Mouse (Mus musculus) CD8-positive naive resting alpha-beta T cell, adult 2 months (primary cell): ENCODE results near the gene Wfdc18.
A peak's percentile ranks its signal among the peaks of the same experiment; 100 is the strongest.

ENCODE experiments used
- DNase-seq, 2 experiments: peaks; one replicate each; pipeline ENCODE4 v3.0.0; 2022; ENCODE audit warnings: low read depth in 2 of 2, low spot score in 2 of 2

Gene Wfdc18

DNA sequence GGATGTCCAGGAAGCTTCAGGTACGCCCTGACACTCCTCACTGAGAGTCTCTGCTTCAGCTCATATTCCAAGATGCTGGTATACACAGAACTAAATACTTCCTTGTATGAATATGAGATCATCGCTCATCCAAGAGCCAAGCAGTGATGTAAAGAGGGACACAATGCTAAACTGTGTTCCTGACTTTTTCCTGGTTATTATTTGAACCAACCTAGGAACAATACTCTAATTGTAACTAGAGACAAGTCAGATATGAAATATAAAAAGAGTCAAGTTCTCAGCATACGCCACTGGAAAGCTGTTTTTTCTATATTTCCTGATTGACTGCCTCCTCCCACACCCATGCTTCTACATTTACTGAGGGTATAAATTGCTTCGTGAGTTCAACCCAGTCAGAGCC, at the start of gene Wfdc18:
Wfdc18 (plus strand) TSS at position 301 of the 400 bp plus-strand sequence.
- DNase-seq, result no peak

- DNase-seq, result peak; percentile 10 to 56
Observed at GRCm38 (mm10) chr11:83662204-83662603, 46.6 kb upstream of the Wfdc18 start, which contains the start of gene Ccl4. Gene Ccl4 (plus strand): TSS chr11:83662584.

DNA sequence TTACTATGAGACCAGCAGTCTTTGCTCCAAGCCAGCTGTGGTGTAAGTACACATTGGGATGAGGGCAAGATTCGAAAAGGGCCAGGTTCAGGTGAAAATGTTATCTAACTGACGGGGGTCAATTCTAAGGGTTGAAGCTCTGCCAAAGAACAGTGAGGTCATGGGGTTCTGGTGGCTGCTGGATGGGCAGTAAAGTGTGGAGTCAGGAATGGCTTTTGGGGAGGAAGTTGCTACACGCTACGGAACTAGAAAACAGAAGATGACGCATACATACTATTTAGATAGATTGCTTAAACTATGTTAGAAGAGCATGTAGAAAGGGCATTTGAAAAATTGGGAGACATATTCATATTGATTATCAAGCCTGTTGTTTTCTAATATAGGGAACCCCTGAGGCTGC, 45.3 kb upstream of the Wfdc18 start:
- no peak for DNase-seq

- DNase-seq, result no peak
Observed at GRCm38 (mm10) chr11:83671743-83672142, 37.1 kb upstream of the Wfdc18 start.

- DNase-seq, result no peak
Observed at GRCm38 (mm10) chr11:83675665-83676064, 33.1 kb upstream of the Wfdc18 start.

DNA sequence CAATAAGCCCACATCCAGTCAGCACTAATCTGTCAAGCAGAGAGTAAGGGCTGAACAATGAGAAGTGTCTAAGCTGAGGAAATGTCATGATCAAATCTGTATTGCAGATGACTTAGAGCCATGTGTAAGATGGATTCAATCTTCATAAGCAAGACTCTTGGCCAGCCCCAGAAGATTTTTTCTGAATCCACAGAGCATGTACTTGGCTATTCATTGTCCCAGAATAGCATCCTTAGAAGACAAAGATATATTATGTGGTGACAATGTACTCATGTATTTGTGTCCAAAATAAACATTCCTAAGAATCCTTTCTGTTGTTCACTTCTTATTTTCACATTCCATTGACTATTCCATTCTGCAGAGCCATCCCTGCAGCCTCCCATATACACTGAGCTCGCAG, 18.9 kb upstream of the Wfdc18 start:
- no peak for DNase-seq

GRCm38 (mm10) chr11:83692008-83692407, 16.8 kb upstream of the Wfdc18 start:
- no peak for DNase-seq

- DNase-seq, result no peak
Observed at GRCm38 (mm10) chr11:83703705-83704104, 5.1 kb upstream of the Wfdc18 start, which contains the start of gene Wfdc17. Gene Wfdc17 (plus strand): TSS chr11:83703991.

GRCm38 (mm10) chr11:83709683-83710082, 868 bp downstream of the Wfdc18 start:
- DNase-seq, result no peak

GRCm38 (mm10) chr11:83712671-83713070, 3.9 kb downstream of the Wfdc18 start:
- DNase-seq, result no peak

DNA sequence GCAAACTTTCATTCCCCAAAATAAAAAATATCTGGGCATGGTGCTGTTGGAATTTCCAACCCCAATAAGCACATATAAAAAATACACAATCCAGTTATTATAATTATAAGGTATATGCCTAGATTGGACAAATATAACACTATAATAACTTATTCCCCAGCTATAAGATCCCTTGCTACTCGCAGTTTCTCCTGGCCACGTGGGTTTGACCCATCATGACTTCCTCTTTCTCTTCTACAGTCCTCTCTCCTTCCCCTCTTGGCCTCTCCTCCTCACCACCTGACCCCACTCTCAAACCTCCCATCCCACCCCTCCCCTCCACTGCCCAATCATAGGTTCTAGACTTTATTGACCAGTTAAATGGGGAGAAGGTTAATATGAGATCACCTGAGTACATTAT, 5.1 kb downstream of the Wfdc18 start:
- no peak for DNase-seq

DNA sequence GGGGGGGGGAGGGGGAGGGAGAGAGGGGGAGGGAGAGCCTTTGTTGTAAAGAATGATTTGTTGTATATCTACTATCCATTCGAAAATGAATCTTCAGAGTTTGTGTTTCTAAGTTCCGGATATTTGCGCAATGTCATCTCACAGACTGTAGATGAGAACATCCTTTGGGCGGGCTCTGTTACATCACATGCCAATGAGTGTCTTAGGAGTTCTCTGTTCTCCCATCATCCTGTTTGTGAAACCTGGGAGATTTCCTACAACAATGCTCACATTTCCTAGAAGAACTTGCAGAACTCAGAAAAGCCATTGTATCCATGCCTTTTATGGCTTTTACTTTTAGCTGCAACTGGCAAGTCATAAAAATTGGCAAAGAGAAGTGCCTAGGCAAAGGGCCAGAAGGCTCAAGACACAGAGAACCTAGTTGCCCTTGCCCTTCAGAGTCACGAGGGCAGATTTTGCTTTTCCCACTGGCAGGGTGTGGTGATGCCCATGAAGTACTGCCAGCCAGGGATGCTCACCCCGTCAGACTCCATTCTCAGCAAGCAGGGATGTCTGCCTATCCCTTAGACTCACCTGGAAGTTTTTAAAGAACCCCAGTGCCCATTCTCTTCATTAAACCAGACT, 8.3 kb downstream of the Wfdc18 start:
- no peak for DNase-seq

DNA sequence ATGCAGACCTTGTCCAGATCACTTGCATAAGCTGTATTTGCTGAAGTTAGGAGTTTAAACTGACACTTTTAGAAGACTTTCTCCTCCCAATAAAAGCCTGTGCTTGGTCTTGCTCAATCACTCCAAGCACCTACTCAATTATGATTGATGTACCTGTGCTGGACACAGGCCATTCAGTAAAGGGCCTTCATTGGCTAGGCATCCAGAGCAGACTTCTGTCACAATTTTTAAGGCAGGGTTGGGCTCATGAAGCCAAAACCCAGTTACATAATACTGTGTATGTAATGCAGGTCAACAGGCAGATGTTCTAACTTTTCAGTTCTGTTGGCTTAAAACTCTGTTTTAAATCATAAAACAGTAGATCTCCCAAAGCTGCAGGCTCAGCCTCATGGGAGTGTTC, 12.0 kb downstream of the Wfdc18 start:
- no peak for DNase-seq

GRCm38 (mm10) chr11:83728757-83729432, 20.1 kb downstream of the Wfdc18 start:
- DNase-seq, result no peak

DNA sequence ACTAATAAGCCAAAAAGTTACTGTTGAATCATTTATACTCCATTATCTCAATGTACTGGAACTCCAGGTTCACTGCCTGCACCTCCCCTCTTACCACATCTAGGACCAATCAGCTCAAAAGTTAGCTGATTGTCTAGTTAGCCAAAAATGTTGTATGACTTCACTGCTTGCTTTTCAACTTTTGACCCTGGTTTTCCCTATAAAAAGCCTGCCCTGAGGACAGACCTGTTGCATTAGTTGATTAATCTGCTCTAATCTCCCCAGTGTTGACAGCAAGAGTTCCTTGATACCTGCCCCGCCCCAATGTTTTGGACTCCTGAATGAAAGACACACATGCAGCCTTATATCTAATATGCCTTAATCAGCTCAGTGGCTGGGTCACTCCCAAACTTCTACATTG, 22.3 kb downstream of the Wfdc18 start:
- DNase-seq, result no peak

GRCm38 (mm10) chr11:83733071-83733640, 24.3 kb downstream of the Wfdc18 start:
- DNase-seq, result no peak

GRCm38 (mm10) chr11:83734215-83734614, 25.4 kb downstream of the Wfdc18 start:
- no peak for DNase-seq

DNA sequence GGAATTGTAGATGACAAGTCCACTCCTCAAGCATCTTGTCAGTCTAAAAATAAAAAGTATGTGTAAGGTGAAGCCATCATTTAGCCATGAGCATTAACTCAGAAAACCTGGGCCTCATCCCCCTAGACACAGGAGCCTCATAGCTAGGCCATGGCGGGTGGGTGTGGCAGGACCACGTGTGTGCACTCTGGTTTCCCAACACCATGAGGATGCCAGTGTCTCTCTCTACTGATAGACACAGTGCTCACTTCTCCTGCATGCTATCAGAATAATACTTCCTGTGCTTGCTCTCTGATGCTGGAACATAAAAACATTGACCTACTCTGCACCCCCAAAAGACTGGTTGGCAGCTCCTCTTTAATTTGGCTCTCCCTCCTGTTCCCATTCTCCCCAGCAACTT, 27.1 kb downstream of the Wfdc18 start:
- DNase-seq, result no peak

DNA sequence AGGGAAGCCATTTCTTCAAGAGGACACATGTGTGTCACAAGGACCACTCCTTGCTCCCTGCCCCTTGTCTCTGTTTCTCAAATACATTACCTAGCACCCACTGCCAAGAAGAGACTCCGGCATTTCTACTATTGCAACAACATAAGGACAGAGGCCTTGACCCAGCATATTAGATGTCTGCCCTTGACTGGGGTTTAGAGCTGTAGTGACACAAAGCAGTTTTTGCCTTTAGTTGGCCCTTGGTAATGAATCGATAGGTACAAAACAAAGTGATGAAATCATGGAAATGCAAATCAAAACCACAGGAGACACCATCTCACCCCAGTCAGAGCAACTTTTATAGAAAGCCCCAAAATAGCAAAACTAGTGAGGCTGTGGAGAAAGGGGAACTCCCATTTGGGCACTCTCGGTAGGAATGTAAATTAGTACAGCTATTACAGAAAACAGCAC, 28.3 kb downstream of the Wfdc18 start:
- DNase-seq, result no peak

DNA sequence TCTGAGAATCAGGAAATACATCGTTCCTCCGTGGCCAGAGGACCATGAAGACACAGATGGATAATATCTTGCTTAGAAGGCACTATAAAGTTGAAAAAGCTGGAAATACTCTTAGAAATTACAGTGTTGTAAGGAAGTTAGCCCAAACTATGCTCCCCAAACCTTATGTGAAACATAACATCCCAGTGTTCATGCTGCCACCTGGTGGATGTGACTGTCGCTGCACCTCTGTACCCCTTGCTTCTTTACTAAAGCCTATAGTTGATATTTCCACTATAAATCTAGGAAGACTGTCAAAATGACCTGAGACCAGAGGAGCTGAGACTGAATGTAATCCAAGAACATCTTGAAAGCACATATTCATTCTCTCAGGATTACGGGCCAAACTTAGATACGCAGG, 30.4 kb downstream of the Wfdc18 start:
- DNase-seq, result peak; percentile 59 to 70

- no peak for DNase-seq
Observed at GRCm38 (mm10) chr11:83740443-83740991, 31.7 kb downstream of the Wfdc18 start.

DNA sequence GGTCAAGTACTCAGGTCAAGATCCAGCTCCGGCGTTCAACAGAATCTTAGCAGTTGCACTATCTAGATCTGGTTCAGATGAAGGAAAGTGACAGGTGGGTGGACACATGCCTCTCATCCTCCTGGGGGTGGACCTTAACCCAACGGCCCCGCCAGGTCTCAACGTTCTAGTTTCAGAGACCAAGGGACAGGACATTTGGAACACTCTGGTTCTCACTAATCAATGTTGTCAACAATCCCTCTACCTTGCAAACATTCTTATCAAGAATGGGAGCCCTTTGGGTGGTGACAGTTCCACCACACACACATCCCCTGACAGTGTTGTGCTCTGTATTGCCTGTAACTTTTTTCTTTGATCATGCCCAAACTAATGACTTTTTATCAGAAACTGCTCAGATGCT, 33.0 kb downstream of the Wfdc18 start:
- no peak for DNase-seq
